Mouse (Mus musculus): ENCODE data around the gene Clec16a.

DNA sequence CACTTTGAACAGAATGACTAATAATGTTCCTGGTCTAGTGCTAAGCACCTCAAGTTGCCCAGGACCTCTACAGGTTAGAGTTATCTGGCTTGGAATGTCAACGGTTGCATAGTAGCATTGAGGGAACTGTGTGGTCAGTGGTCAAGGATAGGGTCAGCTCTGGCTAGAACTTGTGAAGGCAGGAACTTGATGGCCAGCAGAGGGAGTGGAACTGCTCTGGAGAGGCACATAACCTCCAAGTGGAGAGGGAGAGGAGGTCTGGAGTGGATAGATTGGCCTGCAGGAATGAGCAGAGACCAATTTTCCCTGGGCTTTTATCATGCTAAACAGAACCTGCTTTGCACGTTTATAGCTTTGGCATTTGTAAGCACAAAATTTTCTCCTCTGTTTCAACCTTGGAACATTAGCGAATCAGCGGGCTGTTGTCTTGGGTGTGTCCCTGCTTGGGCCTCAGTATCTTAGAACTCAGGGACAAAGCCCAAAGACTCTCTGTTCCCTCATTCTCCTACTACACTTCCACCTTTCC lies 83.0 kb downstream of the Clec16a start:
- TF ChIP-seq CTCF (conservative IDR thresholded peaks at IDR 0.05; ENCODE audit: low read length) (no peak), NANOG (IDR thresholded peaks at IDR 0.05; ENCODE audit: borderline replicate concordance, low read length) (no peak), POU5F1 (IDR thresholded peaks at IDR 0.05; ENCODE audit: borderline replicate concordance, low read length) (peak; percentile 55; the same call in 1 of the 2 replicates)

Measured in E14TG2a.4 (cell line).